Mouse (Mus musculus): Measurements from ENCODE around the gene Nudcd3. TPM values are rescaled to one million over a fixed set of nuclear protein-coding genes. Genes with fewer than 3 reads are reported as not detected.

Nudcd3 gene
- polyA plus RNA-seq, 3 experiments from 2014 or later = 26.7 to 38.8 (median 38.5) TPM

DNA sequence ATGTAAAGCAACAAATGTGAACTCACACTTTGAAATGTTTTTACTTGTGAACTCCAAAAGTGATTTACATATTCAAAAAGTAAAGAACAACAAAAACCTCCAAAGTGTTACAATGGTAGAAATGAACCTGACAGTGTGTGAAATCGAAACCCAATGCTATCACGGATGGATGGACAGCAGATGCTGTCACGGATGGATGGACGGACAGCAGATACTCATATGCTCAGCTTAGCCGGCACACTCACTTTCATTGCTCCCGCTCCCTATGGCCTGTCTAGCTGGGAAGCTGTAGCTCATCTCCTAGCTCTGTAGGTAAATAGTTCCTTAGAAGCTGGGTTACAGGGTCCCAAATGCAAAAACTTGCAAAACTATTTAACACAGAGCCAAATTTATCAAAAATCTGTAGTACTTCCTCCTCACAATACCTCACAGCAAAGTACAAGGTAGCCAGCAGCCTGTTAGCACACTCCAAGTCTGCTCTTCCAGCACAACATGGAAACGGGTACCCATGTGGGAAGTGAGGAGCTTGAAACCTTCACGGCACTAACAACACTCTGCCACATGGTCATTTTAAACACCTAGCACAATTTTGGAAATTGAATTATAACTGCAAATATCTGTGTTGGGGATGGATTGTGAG is 22.3 kb downstream of the Nudcd3 start:
- ATAC-seq = no peak

DNA sequence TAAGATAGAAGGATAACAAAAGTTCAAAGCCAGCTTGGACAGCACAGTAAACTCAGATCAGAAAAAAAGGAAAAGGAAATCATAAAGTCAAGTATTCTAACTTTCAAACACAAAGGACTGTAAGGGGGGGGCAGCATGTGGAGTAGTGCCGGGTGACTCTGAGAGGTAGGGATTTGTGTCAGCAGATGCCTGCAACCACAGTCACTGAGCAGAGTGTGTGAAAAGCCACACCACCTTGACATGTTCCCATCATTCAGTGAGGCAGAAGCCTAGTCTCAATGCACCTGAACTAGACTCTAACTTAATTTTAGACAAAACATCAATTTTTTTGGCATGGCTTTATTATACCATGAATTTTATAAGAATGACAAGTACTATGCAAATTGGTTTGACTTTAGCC is 24.7 kb downstream of the Nudcd3 start:
- no peak for ATAC-seq

DNA sequence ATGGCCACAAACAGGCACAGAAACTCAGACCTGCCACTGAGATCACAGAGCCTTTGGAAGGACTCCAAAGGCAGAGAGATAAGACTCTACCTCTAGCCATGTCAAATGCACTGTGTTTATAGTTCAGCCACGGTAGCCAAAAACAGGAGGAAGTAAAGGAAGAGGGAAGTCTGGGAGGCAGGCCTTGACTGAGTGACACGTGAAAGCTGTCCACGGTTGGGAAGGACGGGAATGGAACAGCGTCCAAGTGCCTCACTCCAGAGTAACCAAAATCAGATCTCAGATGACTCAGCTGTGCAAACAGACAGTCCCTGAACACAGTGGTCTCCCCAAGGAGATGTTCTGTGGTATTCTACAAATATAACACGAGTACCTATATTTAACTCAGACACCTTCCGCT is 25.5 kb downstream of the Nudcd3 start:
- ATAC-seq = no peak

DNA sequence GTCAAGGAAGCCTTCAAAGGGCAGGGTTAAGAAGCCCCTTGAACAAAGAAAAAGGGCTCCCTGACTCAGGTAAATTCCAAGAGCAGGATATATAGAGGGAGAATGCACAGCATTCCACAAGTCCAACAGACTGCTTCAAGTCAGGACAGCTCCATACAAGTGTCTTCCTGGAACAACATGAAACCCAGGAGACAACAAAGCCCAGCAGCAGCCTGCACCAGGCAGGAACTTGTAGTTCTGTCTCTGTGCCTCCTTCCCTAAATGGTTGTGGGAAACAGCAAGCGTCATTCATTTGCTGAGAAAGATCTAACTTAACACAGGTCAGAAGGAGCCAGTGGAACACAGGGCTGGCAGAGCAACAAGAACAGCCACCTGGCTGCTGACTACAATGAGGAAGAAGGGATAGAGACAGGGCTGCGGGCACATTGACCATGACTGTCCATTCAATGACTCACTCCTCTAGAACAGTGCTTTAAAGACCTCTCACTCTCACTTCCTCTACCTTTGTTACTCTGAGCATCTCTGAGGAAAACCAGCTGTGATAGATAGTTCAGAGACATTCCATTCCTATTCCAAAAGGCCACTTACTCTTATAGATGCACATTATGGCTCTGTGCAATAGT is 31.1 kb downstream of the Nudcd3 start:
- no peak for ATAC-seq

DNA sequence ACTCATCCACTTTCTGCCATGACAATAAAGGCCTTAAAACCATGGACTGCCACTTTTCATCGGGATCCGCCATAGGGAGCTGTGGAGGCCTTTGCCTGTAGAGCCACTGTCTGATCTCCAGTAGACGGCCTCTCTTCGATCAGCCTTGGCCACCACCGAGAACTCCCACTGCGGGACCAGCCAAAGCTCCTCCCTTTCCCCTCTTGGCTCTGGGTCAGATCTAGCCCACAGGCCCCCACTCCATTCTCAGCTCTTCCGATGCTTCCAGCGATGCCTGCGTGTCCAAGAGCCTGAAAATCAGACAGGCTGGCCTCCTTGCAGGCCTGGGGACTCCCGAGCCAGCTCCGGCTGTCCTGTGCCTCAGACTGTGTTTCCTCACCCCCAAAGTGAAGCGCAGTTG is 33.9 kb downstream of the Nudcd3 start:
- no peak for ATAC-seq

DNA sequence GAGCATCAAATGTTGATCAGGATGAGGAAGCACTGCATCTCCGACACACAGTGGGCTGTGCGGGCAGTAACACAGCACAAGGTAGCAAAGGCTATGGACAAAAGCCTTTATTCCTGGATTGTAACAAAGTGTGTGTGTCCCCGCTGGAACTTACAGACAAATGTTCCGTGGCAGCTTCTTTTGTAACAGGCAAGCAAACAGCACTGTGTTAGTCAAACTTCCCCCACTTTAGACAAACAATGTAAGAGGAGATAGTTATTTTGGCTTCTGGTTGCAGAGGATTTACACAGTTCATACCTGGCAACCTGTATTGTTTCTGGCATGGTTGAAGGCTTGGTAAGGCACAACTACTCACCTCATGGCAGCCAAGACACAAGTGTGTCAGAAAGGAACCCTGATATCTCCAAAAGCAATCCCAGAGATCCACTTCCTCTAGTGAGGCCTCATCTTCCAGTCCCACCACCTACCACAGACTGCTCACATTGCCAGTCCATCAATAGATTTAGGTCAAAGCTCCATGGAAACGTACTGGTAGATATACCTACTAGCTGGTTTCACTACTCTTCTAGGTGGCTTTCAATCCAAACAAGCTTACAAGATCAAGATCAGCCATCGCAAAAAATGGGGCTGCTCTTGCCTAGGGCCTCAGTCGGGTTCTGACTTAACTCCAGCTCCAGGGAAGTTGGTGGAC is 34.7 kb downstream of the Nudcd3 start:
- ATAC-seq = no peak

DNA sequence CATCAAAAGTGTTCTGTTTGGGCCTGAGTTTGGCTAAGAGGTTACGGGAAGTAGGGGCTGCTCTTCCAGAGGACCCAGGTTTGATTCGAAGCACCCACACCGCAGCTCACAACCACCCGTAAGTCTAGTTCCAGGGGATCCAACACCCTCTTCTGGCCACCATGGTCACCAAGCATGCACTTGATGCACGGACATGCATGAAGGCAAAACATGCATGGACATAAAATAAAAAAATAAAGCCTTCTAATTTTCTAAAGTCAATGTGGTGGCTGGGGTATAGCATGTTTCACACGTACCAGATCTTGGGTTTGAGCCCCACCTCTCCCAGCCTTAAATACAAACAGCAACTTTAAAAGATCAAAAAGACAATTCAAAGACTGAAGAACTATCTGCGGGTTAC is 35.4 kb downstream of the Nudcd3 start:
- no peak for ATAC-seq

DNA sequence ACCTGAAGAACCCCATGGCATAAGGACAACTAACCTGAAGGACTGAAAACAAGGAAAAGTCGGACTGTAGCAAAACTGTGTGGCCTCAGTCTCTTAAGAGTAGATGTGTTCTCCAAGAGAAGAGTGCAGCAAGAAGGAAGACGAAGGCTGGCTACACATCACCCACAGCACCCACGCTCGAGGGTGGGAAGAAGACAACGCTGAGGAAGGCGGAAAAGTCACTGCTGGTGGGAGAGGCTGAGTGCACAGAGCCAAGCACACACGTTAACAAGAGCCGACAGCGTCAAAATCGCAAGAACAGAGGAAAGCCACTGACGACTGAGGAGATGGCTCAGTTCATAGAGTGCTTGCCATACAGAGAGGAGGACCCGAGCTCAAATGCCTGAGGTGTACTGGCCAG is 36.5 kb downstream of the Nudcd3 start:
- peak; percentile 29 for ATAC-seq

DNA sequence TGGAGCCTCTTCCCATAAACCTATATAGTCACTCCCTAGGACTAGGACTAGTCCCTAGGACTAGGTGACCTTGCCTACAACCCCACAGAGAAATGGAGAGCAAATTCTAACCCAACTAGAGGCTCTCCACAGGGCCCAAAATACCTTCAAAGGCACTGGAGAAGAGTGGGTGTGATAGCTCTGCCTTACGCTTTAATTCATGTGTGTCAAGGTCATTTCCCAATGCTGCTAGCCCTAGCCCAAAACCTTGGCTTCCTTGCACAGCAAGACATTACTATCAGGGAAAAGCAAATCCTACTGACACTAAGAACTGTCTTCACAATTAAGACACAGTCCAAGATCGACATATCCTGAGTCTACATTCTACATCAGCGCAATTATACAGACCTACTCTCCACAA is 37.2 kb downstream of the Nudcd3 start:
- ATAC-seq = no peak

DNA sequence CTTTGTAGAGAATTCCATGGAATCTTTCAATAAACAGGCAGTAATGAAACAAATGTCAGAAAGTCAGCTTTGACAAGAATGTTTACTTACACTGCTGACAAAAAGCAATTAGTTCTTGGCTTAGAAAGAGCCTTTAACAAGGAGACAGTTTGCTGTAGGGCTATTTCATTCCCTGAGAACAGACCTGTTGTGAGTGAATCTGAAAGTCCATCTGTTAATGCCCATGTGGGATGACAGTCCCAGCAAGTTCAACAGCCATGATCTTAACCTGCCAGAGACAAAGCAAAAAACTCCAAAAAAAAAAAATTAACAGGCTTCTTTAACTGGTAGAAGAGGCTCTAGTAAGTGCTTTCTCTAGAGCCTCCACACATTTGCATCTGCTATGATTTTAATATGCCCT is 38.7 kb downstream of the Nudcd3 start:
- ATAC-seq = no peak

DNA sequence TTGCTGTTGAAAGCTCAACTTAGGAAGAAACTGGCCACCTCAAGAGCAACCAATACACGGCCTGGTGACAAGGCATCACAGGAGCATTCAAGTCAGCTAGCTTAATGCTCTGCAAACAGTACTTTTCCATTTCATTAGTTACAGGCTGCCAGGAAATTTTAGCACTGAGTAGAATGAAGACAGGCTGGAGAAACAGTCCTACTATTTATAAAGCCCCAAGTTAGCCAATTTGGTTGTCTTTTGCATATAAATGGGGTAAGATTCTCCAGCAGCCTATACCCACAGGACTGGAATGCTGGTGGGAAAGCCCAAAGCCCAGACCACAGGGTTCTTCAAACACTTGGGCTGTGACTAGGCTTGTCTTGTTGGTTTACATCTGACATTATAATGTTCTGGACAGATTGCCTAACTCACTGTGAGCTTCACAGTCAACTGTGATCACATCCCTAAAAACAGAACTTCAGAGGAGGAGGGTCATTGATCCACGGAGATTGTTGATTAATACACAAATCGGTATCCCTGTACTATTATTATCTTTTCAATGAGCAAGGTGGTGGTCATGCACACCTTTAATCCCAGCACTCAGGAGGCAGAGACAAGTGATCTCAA is 39.4 kb downstream of the Nudcd3 start:
- no peak for ATAC-seq

DNA sequence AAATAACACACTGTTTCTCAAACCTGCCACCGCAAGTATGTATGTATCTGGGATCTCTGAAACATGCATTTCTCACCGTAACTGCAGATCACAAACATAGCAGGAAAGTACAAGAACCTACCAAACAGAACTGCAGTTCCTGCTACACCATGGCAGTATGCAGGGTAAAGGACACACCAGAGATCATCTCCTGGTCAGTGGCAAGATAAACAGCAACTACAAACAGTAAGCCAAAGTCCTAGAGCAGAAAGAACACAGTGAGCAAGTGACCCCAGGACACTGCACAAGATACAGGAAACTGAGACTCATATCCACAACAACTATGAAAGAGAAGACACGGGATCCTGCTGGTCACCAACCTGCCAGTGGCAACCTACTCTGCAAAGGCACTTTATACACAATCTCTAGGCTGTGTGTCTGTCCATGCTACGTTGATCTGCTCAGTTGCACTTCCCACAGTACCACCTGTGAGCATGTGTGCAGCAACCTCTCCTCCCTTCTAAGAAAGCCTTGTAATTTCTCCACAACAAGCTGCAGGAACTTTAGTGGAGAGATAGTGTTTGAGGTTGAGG is 40.4 kb downstream of the Nudcd3 start:
- no peak for ATAC-seq

DNA sequence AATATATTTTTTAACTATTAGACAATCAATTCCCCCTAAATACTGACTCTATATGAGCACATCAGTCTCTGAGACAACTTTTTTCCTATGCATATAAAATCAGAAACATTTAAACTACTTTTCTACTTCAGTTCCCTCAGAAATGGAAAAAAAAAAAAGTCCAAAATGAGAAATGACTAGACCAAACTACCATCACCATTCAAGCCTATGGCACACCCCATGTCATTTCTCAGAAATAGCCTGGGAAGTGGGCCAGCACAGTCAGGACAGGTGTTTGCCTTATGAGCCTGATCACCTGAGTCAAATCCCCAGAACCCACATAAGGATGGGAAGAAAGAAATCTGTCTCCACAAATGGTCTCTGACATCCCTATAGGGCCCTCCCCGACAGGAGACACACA is 41.7 kb downstream of the Nudcd3 start:
- ATAC-seq = no peak

DNA sequence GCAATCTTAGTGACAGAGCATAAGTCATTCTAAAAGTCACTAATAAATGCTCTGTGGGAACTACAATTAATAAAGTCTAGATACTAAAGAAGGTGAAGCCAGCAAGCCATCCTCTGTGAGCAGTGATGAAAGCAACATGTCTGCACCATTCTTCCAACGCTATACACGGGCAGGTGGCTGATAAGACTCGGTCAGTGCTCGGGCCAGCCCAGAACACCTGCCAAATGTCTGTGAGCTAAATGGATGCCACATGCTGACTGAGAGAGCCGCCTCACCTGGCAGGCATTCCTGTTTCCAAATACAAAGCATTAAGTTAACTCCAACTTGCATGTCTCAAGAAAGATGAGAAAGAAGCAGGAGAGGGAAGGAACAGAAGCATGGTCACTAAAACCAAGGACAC is 43.1 kb downstream of the Nudcd3 start:
- ATAC-seq = no peak

DNA sequence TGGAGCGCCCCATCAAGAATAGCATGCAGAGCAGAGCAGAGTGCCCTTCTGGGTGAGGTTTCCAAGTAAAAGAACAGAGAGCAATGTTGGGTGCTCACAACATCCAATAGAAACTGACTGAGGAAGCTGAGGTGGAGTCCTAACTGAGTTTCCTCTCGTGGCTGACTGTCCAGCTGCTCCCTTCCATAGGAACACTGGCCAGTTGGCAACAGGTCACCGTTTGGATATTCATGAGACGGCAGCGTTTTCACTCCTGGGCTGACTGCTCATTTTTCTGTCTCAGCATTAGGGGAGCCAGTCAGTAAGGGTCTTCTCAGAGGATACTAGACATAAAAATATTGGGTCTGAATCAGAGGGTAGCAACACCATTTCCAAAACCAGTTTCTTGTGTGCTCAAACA is 43.6 kb downstream of the Nudcd3 start:
- ATAC-seq = no peak

DNA sequence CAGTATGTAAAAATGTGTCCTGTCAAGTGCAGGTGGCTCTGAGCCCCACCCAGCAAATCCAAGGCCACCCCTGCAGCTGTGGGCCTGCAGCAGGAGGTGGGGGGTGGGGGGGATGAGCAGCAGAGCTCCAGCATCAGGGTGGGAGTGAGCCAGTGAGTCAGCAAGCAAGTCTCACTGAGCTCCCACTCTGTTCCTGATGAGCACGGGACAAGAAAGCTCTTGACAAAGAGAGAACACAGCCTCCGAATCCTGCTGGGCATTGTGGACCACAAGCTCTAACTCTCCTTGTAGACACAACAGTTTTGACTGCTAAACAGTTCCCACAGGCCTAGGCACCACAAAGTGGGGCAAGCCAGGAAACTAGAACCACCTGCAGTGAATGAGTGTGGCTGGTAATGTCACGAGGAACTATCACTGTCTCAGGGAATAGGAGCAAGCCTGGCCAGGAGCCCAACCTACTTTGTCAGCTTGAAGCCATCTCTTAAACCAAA is 46.0 kb downstream of the Nudcd3 start:
- no peak for ATAC-seq

DNA sequence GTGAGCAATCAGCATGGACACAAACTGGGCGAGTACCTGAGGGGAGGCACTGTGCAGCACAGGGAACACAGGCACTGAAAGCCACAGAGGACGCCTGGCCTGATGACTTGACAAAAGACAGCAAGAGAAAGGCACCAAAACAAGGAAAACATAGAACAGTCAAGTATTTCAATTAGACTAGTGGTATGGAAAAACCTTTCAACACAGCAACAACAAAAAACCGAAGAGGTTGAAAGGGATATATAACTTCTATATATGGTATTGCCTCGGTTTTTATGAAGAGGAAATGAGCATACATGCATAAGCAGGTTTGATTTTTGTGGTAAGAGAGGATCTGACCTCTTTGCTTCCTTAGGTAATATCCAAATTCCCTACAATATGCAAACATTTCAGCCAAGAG is 47.4 kb downstream of the Nudcd3 start:
- ATAC-seq = peak; percentile 73

DNA sequence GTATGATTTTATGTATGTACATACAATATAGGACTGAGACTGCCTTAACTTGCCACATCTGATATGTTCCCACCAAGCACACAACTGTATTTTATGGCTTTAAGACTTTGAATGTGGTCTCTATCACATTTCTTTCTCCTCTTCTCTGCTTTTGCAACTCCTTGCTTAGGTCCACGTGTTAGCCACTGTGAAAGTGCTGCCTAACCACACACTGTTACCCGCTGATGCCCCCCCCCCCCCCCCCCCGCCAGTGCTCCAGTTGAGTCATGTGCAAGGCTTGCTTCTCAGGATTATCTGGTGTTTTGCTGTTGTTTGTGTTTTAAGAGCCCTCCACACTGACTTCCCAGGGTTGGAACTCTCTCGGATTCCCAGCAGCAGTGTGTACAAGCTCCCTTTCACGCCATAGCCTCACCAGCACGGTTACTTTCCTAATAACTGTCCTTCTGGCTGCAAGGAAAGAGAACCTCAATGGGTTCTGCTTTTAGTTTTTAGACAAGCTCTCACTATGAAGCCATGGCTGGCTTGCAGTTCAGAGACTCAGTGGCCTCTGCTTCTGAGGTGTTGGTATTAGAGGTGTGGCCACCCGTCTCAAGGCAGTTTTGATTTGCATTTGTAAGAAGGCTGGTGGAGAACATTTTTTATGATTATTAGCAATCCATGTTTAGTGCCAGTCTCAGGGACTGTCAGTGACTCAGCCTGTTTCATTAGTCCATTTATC is 61.8 kb downstream of the Nudcd3 start:
- no peak for ATAC-seq

DNA sequence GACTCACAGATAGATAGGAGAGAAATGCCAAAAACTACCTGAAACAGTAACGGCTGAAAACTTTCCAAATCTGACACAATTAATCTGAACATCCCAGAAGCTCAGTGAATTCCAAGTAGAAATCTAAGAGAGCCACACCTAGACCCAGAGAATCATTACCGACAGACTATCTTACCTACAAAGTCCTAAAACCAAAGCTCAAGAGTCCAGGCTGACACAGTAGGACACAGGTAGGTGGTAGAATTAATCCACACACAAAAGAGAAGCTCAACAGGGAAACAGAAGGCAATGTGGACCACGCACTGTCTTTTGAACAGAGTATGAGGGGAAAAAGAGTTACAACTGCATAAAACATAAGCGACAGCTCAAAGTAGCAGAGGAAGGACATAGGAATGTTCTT is 67.3 kb downstream of the Nudcd3 start:
- ATAC-seq = no peak

DNA sequence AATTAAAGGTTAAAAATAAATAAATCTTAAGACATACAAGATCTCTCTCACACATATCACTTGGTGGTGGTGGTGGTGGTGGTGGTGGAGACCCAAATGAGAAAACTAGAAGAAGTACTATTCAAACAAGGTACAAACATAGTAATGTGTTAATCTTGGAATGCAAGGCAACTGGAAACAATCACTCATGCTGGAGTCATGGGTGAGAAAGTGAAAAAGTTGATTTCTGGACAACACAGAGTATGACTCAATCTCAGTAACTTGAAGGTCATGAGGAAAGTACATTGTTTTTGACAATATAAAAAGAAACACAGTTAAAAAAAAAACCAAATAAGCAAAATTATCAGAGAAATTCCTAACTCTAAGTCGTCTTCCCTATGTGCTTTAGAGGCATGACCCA is 69.6 kb downstream of the Nudcd3 start:
- no peak for ATAC-seq

DNA sequence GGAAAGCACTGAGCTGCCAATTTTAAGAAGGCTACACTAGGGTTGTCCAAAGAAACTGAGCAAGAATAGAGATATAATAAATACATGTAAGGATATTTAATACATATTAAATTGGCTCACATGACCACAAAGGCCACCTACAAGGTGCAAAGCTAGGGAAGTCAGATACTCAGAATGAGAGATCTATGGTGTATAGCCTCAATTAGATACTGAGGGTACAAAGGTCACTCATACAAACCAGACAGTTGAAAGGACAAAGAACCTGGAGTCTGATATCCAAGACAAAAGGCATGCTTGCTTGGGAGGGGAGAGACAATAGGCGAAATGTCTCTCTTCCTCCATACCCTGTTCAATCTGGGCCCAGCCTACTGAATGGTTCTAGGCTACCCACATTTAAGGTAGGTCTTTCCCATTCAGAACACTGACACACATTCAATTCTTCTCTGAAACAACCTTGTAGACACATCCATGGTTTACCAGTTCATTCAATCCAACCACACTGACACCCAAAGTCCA is 76.6 kb downstream of the Nudcd3 start:
- ATAC-seq = no peak

DNA sequence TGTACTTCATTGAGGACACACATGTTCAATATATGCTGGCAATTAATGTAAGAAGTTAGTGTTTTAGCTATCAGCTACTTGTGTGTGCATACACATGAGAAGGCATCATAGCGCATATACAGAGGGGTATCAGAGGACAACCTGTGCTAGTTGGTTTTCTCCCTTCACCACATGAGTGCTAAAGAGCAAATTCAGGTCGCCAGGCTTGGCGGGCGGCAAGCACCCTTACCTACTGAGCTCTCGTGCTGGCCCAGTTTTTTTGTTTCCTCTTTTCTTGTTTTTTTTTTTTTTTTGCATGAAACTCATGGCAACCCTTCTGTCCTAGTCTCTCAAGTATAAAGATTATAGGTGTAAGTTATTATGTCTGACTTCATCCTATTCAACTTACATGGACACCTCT is 77.6 kb downstream of the Nudcd3 start:
- no peak for ATAC-seq

All from inflammation-experienced regulatory T-cells, adult 6 months (primary cell).